ENCODE assay signal across 9 mouse cellular contexts in the genomic region with DNA sequence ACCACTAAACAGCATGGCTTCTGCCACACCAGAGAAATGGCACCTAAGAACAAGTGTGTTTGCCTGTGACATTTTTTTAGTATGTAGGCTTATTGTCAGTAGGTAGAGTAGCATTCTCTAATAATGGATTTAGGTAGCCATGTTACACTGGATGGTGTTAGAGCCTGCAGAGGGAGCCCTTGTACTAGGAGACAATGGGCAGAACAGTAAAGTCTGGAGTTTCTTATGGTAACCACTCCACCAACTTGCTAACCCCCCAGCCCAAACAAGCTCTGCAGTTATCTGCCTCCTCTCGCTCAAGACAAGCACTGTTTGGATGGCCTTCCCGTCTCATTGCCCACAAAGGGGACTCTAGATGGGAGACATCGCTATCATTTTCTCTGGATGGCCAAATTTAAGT.
A peak's percentile ranks its signal among the peaks of the same experiment; 100 is the strongest.
DNase-seq lines count a peak whose midpoint lies in the region; ATAC-seq and TF ChIP-seq lines count a peak whose summit lies in the region.
"Had no signal": no experiment of that assay in that cellular context is flagged by ENCODE, and none has a peak within 500 bp of the region (broad histone marks: within the 10 kb centered on the region; RNA-seq: fewer than 3 reads in every experiment).

No protein-coding gene starts in this region.

- no peaks in the 10 kb centered on the region for H3K4me1 ChIP-seq in forebrain, embryonic 10.5 days
- no peaks in the 10 kb centered on the region for H3K4me1 ChIP-seq in forebrain, embryonic 11.5 days (replicated peaks; ENCODE audit: control insufficient read depth, insufficient read depth, low read length)
- H3K4me1 ChIP-seq in liver, embryonic 14.5 days (replicated peaks; ENCODE audit: control insufficient read depth in 2 of 2, insufficient read depth in 2 of 2, low read length in 1 of 2) = no peaks in the 10 kb centered on the region
- H3K4me1 ChIP-seq in thymus, adult 2 months (replicated peaks; ENCODE audit: control insufficient read depth, insufficient read depth, low read length) = no peaks in the 10 kb centered on the region; the same call in 1 of the 2 replicates

- DNase-seq in forebrain, embryonic 10.5 days (ENCODE audit: extremely low spot score, low spot score) = peak; percentile 27
- DNase-seq in forebrain, embryonic 11.5 days (ENCODE audit: low spot score) = no peak
- DNase-seq in testis, postnatal 10 days (ENCODE audit: low spot score) = peak; percentile 53
- DNase-seq in testis, postnatal 14 days (ENCODE audit: low spot score) = no peak
- peak; percentile 49 for DNase-seq in induced T-regulatory cell, adult 2 months (ENCODE audit: low read depth)
- peak in 1 of 3 experiments; percentile 11 for DNase-seq in liver, embryonic 14.5 days (ENCODE audit: low read depth in 3 of 3, low spot score in 3 of 3)
- peak; percentile 52 for DNase-seq in thymus, adult 2 months

- no peak for TF ChIP-seq EP300 in liver, embryonic 14.5 days (IDR thresholded peaks at IDR 0.05; ENCODE audit: low read depth)

- H3K4me3 ChIP-seq in forebrain, embryonic 10.5 days = no peak overlapping the region
- H3K4me3 ChIP-seq in forebrain, embryonic 11.5 days (ENCODE audit: low read depth, low read length) = no peak overlapping the region
- no peak overlapping the region for H3K4me3 ChIP-seq in liver, embryonic 14.5 days (ENCODE audit: insufficient read depth in 1 of 2, low read depth in 2 of 2, low read length in 2 of 2)
- no peak overlapping the region for H3K4me3 ChIP-seq in thymus, adult 2 months (ENCODE audit: control insufficient read depth, insufficient read depth, low read length)
- H3K4me3 ChIP-seq: megakaryocyte, embryonic 14.5 days had no signal

- H3K9ac ChIP-seq in forebrain, embryonic 11.5 days (ENCODE audit: low read length) = no peak overlapping the region
- H3K9ac ChIP-seq in liver, embryonic 14.5 days (replicated peaks) = no peak overlapping the region

- peak; percentile 55 for TF ChIP-seq CTCF in liver, embryonic 14.5 days (IDR thresholded peaks at IDR 0.05; ENCODE audit: low read depth)
- TF ChIP-seq CTCF in thymus, adult 2 months (IDR thresholded peaks at IDR 0.05; ENCODE audit: borderline replicate concordance, control insufficient read depth, extremely low read depth, insufficient read depth, low read length, poor library complexity) = no peak

- no peak overlapping the region for H3K4me2 ChIP-seq in forebrain, embryonic 11.5 days (ENCODE audit: low read depth, low read length, severe bottlenecking)
- H3K4me2 ChIP-seq in liver, embryonic 14.5 days (ENCODE audit: low read depth) = no peak overlapping the region

- H3K27ac ChIP-seq in forebrain, embryonic 10.5 days = no peak overlapping the region
- H3K27ac ChIP-seq in forebrain, embryonic 11.5 days (ENCODE audit: low read depth, low read length) = no peak overlapping the region
- no peak overlapping the region for H3K27ac ChIP-seq in liver, embryonic 14.5 days
- no peak overlapping the region for H3K27ac ChIP-seq in thymus, adult 2 months (ENCODE audit: control insufficient read depth, insufficient read depth, low read length)

- no peaks in the 10 kb centered on the region for H3K36me3 ChIP-seq in forebrain, embryonic 10.5 days (replicated peaks)
- H3K36me3 ChIP-seq in forebrain, embryonic 11.5 days (ENCODE audit: control insufficient read depth, insufficient read depth, low read length) = no peaks in the 10 kb centered on the region
- no peaks in the 10 kb centered on the region for H3K36me3 ChIP-seq in liver, embryonic 14.5 days (replicated peaks; ENCODE audit: control insufficient read depth, insufficient read depth, low read depth)
- H3K36me3 ChIP-seq in thymus, adult 2 months (ENCODE audit: control insufficient read depth, insufficient read depth, low read length) = no peaks in the 10 kb centered on the region

- TF ChIP-seq POLR2A in thymus, adult 2 months (IDR thresholded peaks at IDR 0.05; ENCODE audit: control insufficient read depth, extremely low read depth, insufficient read depth, low read length, poor library complexity) = no peak

- no peaks in the 10 kb centered on the region for H3K27me3 ChIP-seq in forebrain, embryonic 10.5 days (ENCODE audit: poor library complexity, severe bottlenecking)
- H3K27me3 ChIP-seq in forebrain, embryonic 11.5 days (ENCODE audit: control insufficient read depth, insufficient read depth, low read length) = no peaks in the 10 kb centered on the region
- no peaks in the 10 kb centered on the region for H3K27me3 ChIP-seq in liver, embryonic 14.5 days (ENCODE audit: control insufficient read depth, insufficient read depth, low read length)
- H3K27me3 ChIP-seq in thymus, adult 2 months (ENCODE audit: control insufficient read depth, insufficient read depth, low read length) = no peaks in the 10 kb centered on the region
- H3K27me3 ChIP-seq: megakaryocyte, embryonic 14.5 days had no signal

- no peak for ATAC-seq in forebrain, embryonic 11.5 days (replicated peaks; ENCODE audit: low FRiP score)
- ATAC-seq in common myeloid progenitor, adult 5-6 weeks (replicated peaks; ENCODE audit: low read depth, poor library complexity, severe bottlenecking) = peak; percentile 76
- ATAC-seq in liver, embryonic 14.5 days (ENCODE audit: insufficient read depth) = no peak

- WGBS in forebrain, embryonic 10.5 days = 57% methylated on average over 3 of the region's 3 CpGs
- WGBS in forebrain, embryonic 11.5 days = 43% methylated on average over 3 of the region's 3 CpGs
- WGBS in liver, embryonic 14.5 days (ENCODE audit: insufficient replicate concordance) = 25% methylated on average over 3 of the region's 3 CpGs
- 64% methylated on average over 3 of the region's 3 CpGs for WGBS in thymus, adult 2 months

- no peaks in the 10 kb centered on the region for H3K9me3 ChIP-seq in forebrain, embryonic 10.5 days
- no peaks in the 10 kb centered on the region for H3K9me3 ChIP-seq in forebrain, embryonic 11.5 days (ENCODE audit: control insufficient read depth, low read length)
- H3K9me3 ChIP-seq in liver, embryonic 14.5 days (ENCODE audit: control insufficient read depth, low read length) = no peaks in the 10 kb centered on the region
- H3K9me3 ChIP-seq: megakaryocyte, embryonic 14.5 days had no signal

Comparison
In these comparisons a context has a peak if more than half of its experiments do, and no peak if none do; other contexts are left out.
1. DNase-seq: peak in forebrain, embryonic 10.5 days (single experiment), testis, postnatal 10 days (single experiment), induced T-regulatory cell, adult 2 months (single experiment) and thymus, adult 2 months (single experiment); none in forebrain, embryonic 11.5 days (single experiment) and testis, postnatal 14 days (single experiment).